Mouse (Mus musculus): ENCODE results near the gene Gm14698. TPM values are rescaled to one million over a fixed set of nuclear protein-coding genes. Genes with fewer than 3 reads are reported as not detected.
A peak's percentile ranks its signal among the peaks of the same experiment; 100 is the strongest.
"Not testable (repeated sequence)": the region's sequence is repeated elsewhere in the genome, so short reads cannot be mapped to it uniquely, and the experiment has no call there.

Gm14698 gene
- 2.4 and 2.8 TPM in 2 replicates for polyA plus RNA-seq (2015; fragmentation: Nextera tagmentation; extraction: Ambion mirVana)

GRCm38 (mm10) chrX:68821059-68821458, at the start of gene Gm14698:
Gene Gm14698 (plus strand): TSS chrX:68821093.
- not testable (repeated sequence) for H3K9me3 ChIP-seq; H3K4me1 ChIP-seq; H3K27me3 ChIP-seq; H3K36me3 ChIP-seq; H3K27ac ChIP-seq (replicated peaks)
- peak; percentile 94 for ATAC-seq (replicated peaks)
- 0 out of 2 replicates have a peak within 1 kb of the TSS, but pooled peaks have one; percentile 28 for H3K9ac ChIP-seq (replicated peaks)
- H3K4me2 ChIP-seq (replicated peaks): peak within 1 kb of the TSS; percentile 48
- WGBS: 22% methylated on average over 19 of the region's 36 CpGs
- H3K4me3 ChIP-seq: peak within 1 kb of the TSS; percentile 34

- peak overlapping the region; percentile 34; the same call in 1 of the 2 replicates for H3K4me3 ChIP-seq
- H3K9ac ChIP-seq (replicated peaks); H3K36me3 ChIP-seq; H3K9me3 ChIP-seq; H3K27ac ChIP-seq (replicated peaks); H3K27me3 ChIP-seq; ATAC-seq (replicated peaks); H3K4me1 ChIP-seq: not testable (repeated sequence)
- 44% methylated on average over 2 of the region's 2 CpGs for WGBS
- peak overlapping the region; percentile 48; the same call in 1 of the 2 replicates for H3K4me2 ChIP-seq (replicated peaks)
Observed at GRCm38 (mm10) chrX:68820449-68820848, 444 bp upstream of the Gm14698 start.

- Histone ChIP-seq H3K4me3 (no peak overlapping the region), H3K4me2 (replicated peaks) (no peak overlapping the region), H3K9me3 (no peaks in the 10 kb centered on the region), H3K9ac (replicated peaks) (no peak overlapping the region), H3K36me3 (no peaks in the 10 kb centered on the region), H3K4me1 (no peaks in the 10 kb centered on the region), H3K27me3 (no peaks in the 10 kb centered on the region), H3K27ac (replicated peaks) (no peak overlapping the region)
- 21% methylated on average over 5 of the region's 5 CpGs for WGBS
- peak; percentile 77 for ATAC-seq (replicated peaks)
Observed at GRCm38 (mm10) chrX:68839548-68840444, 18.9 kb downstream of the Gm14698 start.

- 29% methylated on average over 2 of the region's 2 CpGs for WGBS
Observed at GRCm38 (mm10) chrX:68865145-68865544, 44.3 kb downstream of the Gm14698 start.

More at GRCm38 (mm10) chrX:68865145-68865544, 44.3 kb downstream of the Gm14698 start:
- Histone ChIP-seq H3K27ac (replicated peaks) (no peak overlapping the region), H3K27me3 (no peaks in the 10 kb centered on the region), H3K4me1 (no peaks in the 10 kb centered on the region), H3K36me3 (no peaks in the 10 kb centered on the region), H3K9ac (replicated peaks) (no peak overlapping the region), H3K4me2 (replicated peaks) (no peak overlapping the region), H3K9me3 (no peaks in the 10 kb centered on the region), H3K4me3 (no peak overlapping the region)
- no peak for ATAC-seq (replicated peaks)

Other genes starting within 250 kb of the Gm14698 start
- gene Fmr1, start 142.6 kb upstream of the Gm14698 start, polyA plus RNA-seq (2015; fragmentation: Nextera tagmentation; extraction: Ambion mirVana): 59.8 and 62.2 TPM in 2 replicates
- gene Fmr1nb, start 59.3 kb upstream of the Gm14698 start, polyA plus RNA-seq (2015; fragmentation: Nextera tagmentation; extraction: Ambion mirVana): 0.20 TPM in 1 of 2 replicates, not detected in the other
- not detected in 2 replicates for gene Gm6812, start 72.0 kb downstream of the Gm14698 start, polyA plus RNA-seq (2015; fragmentation: Nextera tagmentation; extraction: Ambion mirVana)